ENCODE assay signal across 29 mouse cellular contexts in the genomic region with DNA sequence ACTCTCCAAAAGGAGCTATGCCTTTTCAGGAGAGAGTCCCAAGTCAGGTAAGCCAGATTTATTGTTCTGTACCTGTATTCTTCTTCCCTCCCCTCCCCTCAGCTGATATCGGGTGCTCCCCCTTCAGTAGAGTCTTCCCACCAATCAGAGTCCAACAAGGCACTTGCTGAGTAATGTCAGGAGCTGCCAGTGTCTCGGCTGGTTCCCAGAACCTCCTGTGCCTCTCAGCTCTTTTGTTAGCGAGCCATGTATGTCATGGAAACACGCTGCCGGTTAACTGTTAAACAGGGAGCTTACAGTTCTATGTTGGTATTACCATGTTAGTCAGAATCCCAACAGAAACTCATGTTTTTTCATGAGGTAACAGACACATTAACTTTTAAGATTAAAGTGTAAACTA.
DNase-seq lines count a peak whose midpoint lies in the region; ATAC-seq and TF ChIP-seq lines count a peak whose summit lies in the region.
"Had no signal": no experiment of that assay in that cellular context is flagged by ENCODE, and none has a peak within 500 bp of the region (broad histone marks: within the 10 kb centered on the region; RNA-seq: fewer than 3 reads in every experiment).

No protein-coding gene starts in this region.

- no peaks in the 10 kb centered on the region for H3K4me1 ChIP-seq in heart, embryonic 10.5 days
- H3K4me1 ChIP-seq in kidney, adult 2 months (ENCODE audit: control insufficient read depth, insufficient read depth, low read length), result no peaks in the 10 kb centered on the region
- no peaks in the 10 kb centered on the region for H3K4me1 ChIP-seq in kidney, embryonic 16.5 days (ENCODE audit: insufficient read depth, low read length)
- H3K4me1 ChIP-seq: embryonic facial prominence, embryonic 10.5 days; embryonic facial prominence, embryonic 13.5 days; forebrain, embryonic 12.5 days; hindbrain, embryonic 10.5 days; hindbrain, embryonic 13.5 days; intestine, embryonic 15.5 days had no signal

- no peaks in the 10 kb centered on the region for H3K36me3 ChIP-seq in heart, embryonic 10.5 days
- no peaks in the 10 kb centered on the region for H3K36me3 ChIP-seq in kidney, adult 2 months (ENCODE audit: control insufficient read depth, insufficient read depth, low read length)
- H3K36me3 ChIP-seq in kidney, embryonic 16.5 days (ENCODE audit: insufficient read depth, low read length), result no peaks in the 10 kb centered on the region
- H3K36me3 ChIP-seq: embryonic facial prominence, embryonic 10.5 days; embryonic facial prominence, embryonic 13.5 days; forebrain, embryonic 12.5 days; hindbrain, embryonic 10.5 days; hindbrain, embryonic 13.5 days; intestine, embryonic 15.5 days had no signal

- TF ChIP-seq POLR2A in kidney, adult 2 months (IDR thresholded peaks at IDR 0.05; ENCODE audit: low read depth, low read length), result no peak
- no peak for TF ChIP-seq POLR2A in brain, embryonic 14.5 days (IDR thresholded peaks at IDR 0.05; ENCODE audit: borderline replicate concordance, extremely low read depth, insufficient read depth, insufficient read length, poor library complexity, severe bottlenecking)

- no peak for TF ChIP-seq CTCF in kidney, adult 2 months (conservative IDR thresholded peaks at IDR 0.05; ENCODE audit: insufficient read depth, insufficient read length, low read depth, low read length)
- no peak for TF ChIP-seq CTCF in brain, embryonic 14.5 days (IDR thresholded peaks at IDR 0.05; ENCODE audit: borderline replicate concordance, extremely low read depth, insufficient read depth, insufficient read length)

- no peak overlapping the region for H3K4me2 ChIP-seq in kidney, embryonic 16.5 days (replicated peaks; ENCODE audit: low read depth, low read length)
- H3K4me2 ChIP-seq: embryonic facial prominence, embryonic 13.5 days; forebrain, embryonic 12.5 days; heart, embryonic 11.5 days; hindbrain, embryonic 13.5 days; intestine, embryonic 15.5 days had no signal

- peak; percentile 67; the same call in 1 of the 2 replicates for ATAC-seq in kidney, embryonic 16.5 days (ENCODE audit: low FRiP score, low TSS enrichment)
- ATAC-seq: activated CD4-positive, CD25-positive, alpha-beta regulatory T cell, adult 4 months; CD4-positive, CD25-positive, alpha-beta regulatory T cell, adult 4 months; forebrain, embryonic 16.5 days; hindbrain, embryonic 16.5 days; intestine, embryonic 15.5 days had no signal

- H3K4me3 ChIP-seq in heart, embryonic 10.5 days, result no peak overlapping the region
- no peak overlapping the region for H3K4me3 ChIP-seq in kidney, adult 2 months (ENCODE audit: insufficient read depth, low read depth, low read length)
- H3K4me3 ChIP-seq in kidney, embryonic 16.5 days (ENCODE audit: low read length), result no peak overlapping the region
- H3K4me3 ChIP-seq: embryonic facial prominence, embryonic 10.5 days; embryonic facial prominence, embryonic 13.5 days; erythroblast, embryonic 14.5 days; forebrain, embryonic 12.5 days; gastrocnemius, adult 2 months; hindbrain, embryonic 10.5 days; hindbrain, embryonic 13.5 days; intestine, embryonic 15.5 days had no signal

- no peaks in the 10 kb centered on the region for H3K9me3 ChIP-seq in heart, embryonic 10.5 days
- H3K9me3 ChIP-seq in kidney, embryonic 16.5 days (ENCODE audit: low read length), result no peaks in the 10 kb centered on the region
- H3K9me3 ChIP-seq: embryonic facial prominence, embryonic 10.5 days; embryonic facial prominence, embryonic 13.5 days; forebrain, embryonic 12.5 days; hindbrain, embryonic 10.5 days; hindbrain, embryonic 13.5 days; intestine, embryonic 15.5 days had no signal

- no peak overlapping the region for H3K27ac ChIP-seq in heart, embryonic 10.5 days
- no peak overlapping the region for H3K27ac ChIP-seq in kidney, adult 2 months (ENCODE audit: insufficient read depth, low read depth, low read length)
- no peak overlapping the region for H3K27ac ChIP-seq in kidney, embryonic 16.5 days (ENCODE audit: low read length)
- H3K27ac ChIP-seq: embryonic facial prominence, embryonic 10.5 days; embryonic facial prominence, embryonic 13.5 days; forebrain, embryonic 12.5 days; gastrocnemius, adult 2 months; hindbrain, embryonic 10.5 days; hindbrain, embryonic 13.5 days; intestine, embryonic 15.5 days had no signal

- WGBS in heart, embryonic 10.5 days, result 69% methylated on average over 5 of the region's 5 CpGs
- 53% methylated on average over 5 of the region's 5 CpGs for WGBS in kidney, adult 2 months
- 67% methylated on average over 5 of the region's 5 CpGs for WGBS in kidney, embryonic 16.5 days

- H3K27me3 ChIP-seq in heart, embryonic 10.5 days (ENCODE audit: insufficient read depth, poor library complexity, severe bottlenecking), result no peaks in the 10 kb centered on the region
- H3K27me3 ChIP-seq in kidney, adult 2 months (replicated peaks; ENCODE audit: control insufficient read depth, insufficient read depth, low read length), result no peaks in the 10 kb centered on the region
- no peaks in the 10 kb centered on the region for H3K27me3 ChIP-seq in kidney, embryonic 16.5 days (ENCODE audit: insufficient read depth, low read length)
- H3K27me3 ChIP-seq: embryonic facial prominence, embryonic 13.5 days; forebrain, embryonic 12.5 days; hindbrain, embryonic 13.5 days; intestine, embryonic 15.5 days had no signal

- peak; percentile 66 for DNase-seq in heart, embryonic 10.5 days (ENCODE audit: low spot score)
- no peak for DNase-seq in heart, adult 8-10 months (ENCODE audit: low spot score)
- peak; percentile 40 for DNase-seq in kidney, adult 2 months
- DNase-seq in kidney, postnatal 10 days, result no peak
- DNase-seq in brain, embryonic 14.5 days (ENCODE audit: low read depth), result peak; percentile 6
- DNase-seq in cerebellum, adult 11 months, result no peak
- DNase-seq: adrenal gland, adult 8-10 months; adrenal gland, postnatal 36 days; cerebellum, adult 11-12 months; cerebellum, adult 8-10 months; cerebellum, postnatal 10 days; cerebellum, postnatal 36 days; embryo, embryonic 11 days; gastrocnemius, adult 2 months; gastrocnemius, postnatal 14 days; heart, adult 18-20 months had no signal

- H3K9ac ChIP-seq in kidney, embryonic 16.5 days (replicated peaks; ENCODE audit: low read length), result no peak overlapping the region
- H3K9ac ChIP-seq: embryonic facial prominence, embryonic 13.5 days; forebrain, embryonic 12.5 days; hindbrain, embryonic 13.5 days; intestine, embryonic 15.5 days had no signal

Comparison
In these comparisons a context has a peak if more than half of its experiments do, and no peak if none do; other contexts are left out.
1. DNase-seq: peak in heart, embryonic 10.5 days (single experiment), kidney, adult 2 months (single experiment) and brain, embryonic 14.5 days (single experiment); none in heart, adult 8-10 months (single experiment), kidney, postnatal 10 days (single experiment) and cerebellum, adult 11 months (single experiment).